Mouse (Mus musculus): ENCODE results near the gene Pcolce2.

The Pcolce2 gene

DNA sequence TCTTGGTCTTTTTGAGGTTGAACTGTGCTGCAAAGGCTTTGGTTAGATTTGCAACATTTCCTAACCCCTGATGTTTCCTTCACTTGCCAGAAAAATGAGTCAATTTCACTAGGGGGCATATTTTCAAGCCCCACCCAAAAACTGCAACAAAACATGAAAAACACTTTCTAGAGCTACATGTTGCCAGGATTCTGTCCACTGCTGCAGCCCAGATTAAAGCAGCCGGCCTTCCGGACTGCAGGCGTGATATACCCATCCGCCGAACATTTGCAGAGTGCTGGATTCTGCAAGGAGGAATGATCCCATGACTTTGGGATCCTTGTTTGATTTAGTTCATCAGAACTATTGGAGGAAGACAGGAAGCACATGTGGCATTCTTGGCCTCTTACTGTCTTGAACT lies 17.0 kb downstream of the Pcolce2 start:
- no peak for DNase-seq (ENCODE audit: low read depth, low spot score)

DNA sequence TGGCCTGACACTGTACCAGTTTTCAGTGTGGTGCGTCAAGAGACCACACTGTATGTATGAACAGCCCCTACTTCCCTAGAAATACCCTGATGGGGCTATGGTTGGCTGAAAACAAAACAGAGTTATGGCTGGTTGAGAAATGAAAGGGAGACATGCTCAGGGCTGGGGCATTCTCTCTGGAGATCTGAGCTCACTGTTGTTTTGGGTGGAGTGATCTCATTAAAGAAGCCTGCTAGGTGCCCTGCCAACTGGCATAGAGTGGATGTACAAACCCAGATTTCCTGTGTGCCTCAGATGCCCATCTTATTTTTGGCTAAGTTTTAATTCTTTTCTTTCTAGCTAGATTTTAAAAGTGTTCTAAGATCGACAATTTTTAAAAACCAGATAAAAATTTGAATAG lies 20.5 kb downstream of the Pcolce2 start:
- no peak for DNase-seq (ENCODE audit: low read depth, low spot score)

DNA sequence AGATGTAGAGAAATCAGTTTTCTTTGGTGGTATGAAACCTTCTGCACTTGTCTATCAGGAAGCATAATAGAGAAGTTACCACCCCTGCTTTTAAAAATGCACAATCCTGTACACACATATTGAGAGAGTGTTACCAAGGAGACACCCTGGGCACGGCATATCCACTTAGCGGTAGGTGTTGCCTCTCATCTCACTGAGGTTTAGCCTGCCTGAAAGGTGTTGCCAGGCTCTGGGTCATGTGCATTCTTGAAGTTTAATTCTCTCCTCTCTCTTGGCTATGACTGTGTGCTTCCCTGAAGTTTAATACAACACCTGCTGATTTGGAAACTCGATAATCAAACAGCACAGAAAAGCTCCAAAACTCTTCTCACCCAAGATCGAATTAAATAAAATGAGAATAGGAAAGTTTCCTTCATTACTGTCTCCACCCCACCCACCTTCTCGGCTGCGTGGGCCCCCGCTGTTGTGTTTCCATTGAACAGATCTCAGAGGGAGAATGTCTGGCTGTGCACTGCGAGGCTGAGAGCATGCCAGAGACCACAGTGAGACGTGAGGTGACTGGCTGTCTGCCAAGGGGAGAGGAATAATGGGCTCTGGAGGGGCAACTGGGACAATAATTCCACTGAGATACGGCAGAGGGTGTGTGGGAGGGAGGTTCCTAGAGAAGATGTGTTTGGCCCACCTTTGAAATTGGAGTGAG lies 27.0 kb downstream of the Pcolce2 start:
- DNase-seq (ENCODE audit: low read depth, low spot score), result no peak

DNA sequence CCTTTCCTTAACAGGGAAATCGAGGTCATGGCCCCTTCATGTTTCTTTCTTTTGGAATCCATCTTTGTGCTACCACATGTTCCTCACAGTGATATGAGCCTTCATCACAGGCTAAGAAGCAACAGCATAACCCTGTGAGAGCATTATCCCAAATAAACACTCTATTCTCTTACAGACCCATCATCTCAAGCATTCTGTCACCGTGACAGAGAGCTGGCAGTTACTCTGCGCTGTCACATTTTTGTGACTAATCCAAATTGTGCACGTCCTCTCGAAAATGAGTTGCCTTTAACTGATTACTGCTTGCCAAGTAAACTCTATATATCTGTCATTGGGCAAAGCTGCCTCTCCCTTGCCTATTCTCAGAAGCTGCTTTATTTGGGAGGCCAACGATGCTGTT lies 28.4 kb downstream of the Pcolce2 start:
- DNase-seq (ENCODE audit: low read depth, low spot score), result no peak

DNA sequence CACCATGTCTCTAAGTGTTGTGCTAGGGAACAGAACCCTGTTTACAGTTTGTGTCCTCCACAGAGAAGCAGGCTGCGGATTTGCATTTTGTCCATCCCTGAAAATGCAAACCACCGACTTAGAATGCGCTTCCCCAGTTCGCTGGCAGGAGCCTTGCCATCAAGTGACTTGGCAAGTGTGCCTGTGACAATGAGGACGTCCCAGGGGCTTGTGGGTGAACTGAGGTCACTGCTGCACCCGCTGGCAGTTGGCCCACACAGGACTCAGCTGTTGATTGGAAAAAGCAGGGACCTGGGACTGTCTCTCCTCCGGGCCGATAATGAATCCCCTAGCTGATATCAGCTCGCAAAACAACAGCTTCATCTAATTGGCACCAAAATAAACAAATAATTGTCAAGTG lies 30.4 kb downstream of the Pcolce2 start:
- DNase-seq (ENCODE audit: low read depth, low spot score), result no peak

DNA sequence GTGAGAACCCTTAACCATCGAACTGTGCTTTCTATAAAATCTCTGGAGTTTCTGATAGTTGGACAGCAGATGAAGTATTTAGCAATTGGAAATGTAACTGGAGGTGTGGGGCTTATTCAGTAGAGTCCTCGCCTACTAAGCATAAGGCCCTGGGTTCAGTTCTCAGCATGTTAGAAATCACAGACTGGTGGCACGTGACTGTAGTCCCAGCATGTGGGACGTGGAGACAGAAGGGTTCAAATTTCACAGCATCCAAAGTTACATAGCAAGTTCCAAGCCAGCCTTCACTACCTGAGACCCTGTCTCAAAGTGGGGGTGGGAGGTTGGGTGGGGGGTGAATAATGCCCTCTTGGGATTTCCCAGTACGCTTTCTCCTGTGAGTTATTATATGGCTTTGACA lies 30.9 kb downstream of the Pcolce2 start:
- no peak for DNase-seq (ENCODE audit: low read depth, low spot score)

DNA sequence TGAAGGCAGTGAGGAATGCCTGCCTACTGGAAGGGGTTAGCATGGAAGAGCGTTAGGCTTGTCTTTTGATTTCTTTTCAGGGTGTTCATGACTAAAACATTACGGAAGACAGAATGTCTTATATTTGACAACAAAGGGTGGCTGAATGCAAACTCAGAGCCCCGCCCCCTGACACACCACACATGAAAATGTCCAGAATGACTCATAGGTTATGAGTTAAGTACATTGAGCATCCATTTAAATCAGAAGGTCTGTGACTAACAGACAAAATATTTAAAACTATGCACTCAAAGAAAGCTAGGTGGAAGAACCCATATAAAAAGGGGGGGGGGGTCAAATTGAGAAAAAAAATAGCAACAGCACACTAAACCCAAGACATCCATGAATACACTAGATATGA lies 34.9 kb downstream of the Pcolce2 start:
- no peak for DNase-seq (ENCODE audit: low read depth, low spot score)

DNA sequence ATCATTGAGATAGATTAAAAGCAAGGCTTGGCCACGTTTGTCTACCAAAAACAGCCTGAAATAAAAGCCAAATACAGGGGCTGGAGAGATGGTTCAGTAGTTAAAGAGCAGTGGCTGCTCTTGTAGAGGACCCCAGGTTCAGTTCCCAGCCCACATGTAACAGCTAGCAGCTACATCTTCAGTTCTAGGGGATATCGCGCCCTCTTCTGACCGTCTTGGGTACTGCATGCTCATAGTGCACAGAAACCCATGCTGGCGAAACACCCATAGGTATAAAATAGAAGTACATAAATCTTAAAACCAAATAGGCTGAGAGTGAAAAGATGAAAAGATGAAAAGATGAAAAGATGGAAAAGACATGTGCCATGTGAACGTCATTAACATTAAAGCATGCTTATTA lies 35.4 kb downstream of the Pcolce2 start:
- peak; percentile 48 for DNase-seq (ENCODE audit: low read depth, low spot score)

DNA sequence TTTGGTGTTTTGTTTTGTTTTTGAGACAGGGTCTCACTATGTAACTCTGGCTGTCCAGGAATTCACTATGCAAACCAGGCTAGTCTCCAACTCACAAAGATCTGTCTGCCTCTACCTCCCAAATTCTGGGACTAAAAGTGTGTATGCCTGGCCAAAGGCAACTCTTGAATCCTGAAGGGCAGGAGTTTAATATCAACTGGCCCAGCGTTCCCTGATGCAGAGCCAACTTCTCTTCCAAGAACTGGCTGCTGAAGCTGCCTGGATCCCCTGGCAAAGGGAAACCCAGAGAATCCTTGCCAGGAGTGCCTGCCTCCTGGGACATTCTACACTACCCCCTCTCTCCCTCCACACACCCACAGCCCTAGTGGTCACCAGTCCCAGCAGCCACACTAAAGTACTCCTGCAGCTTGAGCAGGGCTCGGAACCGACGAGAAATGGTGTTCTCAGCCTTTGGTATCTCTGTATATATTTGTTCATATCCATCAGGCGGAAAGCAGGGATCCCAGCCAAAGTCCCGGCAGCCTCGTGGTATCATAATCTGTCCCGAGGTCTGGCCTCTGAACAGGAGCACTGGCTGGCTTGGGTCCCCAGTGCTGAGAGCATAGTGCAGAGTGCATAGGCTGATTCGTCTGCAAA lies 37.8 kb downstream of the Pcolce2 start:
- DNase-seq (ENCODE audit: low read depth, low spot score), result no peak

DNA sequence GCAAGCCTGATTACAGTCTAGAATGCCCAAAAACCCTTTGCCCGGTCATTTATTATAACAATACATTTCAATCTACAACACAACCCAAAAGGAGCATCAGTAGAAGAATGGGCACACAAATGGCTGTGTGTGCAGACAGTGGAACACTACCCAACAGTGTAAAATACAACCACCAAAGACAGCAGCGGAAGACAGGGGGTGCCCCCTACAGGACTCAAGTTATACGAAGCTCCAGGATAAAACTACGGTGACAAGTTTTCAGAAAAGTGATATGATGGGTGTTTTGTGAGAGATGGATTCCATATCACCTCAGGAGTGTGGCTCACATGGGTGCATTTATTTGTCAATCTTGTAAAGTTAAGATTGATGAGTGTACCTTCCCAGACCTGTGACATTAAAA lies 38.6 kb downstream of the Pcolce2 start:
- DNase-seq (ENCODE audit: low read depth, low spot score), result no peak

DNA sequence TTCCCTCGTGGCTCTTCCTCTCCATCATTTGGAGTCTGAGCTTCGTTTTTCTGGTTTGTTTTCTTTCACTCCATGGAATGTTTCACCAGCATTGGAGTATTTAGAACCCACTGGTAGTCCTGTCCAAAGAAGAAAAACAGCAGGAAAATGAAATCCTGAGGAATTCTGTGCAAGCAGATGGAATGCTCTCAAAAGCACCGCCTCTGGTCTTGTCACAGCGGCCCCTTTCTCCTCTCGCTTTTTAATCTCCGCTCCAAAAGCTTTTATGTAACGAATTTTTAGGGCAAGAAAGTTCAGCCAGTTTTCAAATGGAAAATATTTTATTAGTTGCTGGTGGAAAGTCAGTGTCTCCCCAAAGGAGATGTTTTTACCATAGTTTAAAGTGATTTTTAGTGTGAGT lies 42.6 kb downstream of the Pcolce2 start:
- DNase-seq (ENCODE audit: low read depth, low spot score), result no peak

DNA sequence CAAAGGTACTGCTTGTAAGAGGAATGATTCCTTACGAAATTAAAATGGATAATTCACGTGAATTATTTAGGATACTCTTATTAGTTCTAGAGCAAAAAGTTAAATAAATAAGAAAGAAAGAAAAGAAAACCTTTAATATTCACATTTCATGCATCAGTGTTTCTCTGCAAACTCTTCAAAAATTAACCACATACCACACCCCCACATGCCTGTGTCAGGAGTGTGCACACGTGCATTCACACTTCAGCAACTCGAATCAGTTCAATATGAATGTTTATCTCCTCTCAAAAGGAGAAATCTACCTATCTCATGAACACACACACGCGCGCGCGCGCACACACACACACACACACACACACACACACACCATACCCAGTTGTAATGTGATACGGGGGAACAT lies 43.3 kb downstream of the Pcolce2 start:
- no peak for DNase-seq (ENCODE audit: low read depth, low spot score)

DNA sequence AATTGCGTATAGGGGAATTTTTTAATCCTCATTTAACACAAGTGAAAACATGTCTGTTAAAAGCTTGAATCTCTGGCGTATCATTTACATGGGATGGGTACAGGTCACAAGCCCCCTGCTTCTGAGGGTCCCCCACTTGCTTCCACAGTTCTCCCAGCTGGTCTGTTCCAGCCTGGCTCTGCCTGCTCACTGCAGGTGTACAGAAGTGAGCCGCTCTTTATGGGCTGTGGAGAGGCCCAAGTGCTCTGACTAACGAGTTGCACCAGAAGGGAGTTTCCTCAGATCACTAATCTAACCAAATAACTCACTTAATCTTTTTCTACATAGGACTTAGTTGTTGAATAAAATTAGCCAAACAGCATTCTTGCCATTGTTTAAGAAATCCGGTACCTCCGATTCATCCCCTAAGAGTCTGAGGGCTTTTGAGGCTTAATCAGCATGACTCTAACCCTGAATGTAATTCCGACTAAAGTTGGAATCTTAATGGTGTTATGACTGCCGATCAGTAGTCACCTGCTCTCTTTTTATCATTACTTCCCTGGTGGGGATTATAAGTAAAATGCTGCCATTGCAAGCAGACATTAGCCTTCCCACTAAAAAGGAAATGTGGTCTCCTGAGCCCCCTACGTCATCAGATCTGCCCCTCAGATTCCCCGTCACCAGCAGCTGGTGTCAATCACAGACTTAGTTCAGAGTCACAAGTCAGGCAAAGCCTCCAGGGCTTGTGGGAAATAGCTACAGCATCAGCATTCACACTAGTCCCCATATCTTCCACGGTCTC lies 48.4 kb downstream of the Pcolce2 start:
- DNase-seq (ENCODE audit: low read depth, low spot score), result no peak

DNA sequence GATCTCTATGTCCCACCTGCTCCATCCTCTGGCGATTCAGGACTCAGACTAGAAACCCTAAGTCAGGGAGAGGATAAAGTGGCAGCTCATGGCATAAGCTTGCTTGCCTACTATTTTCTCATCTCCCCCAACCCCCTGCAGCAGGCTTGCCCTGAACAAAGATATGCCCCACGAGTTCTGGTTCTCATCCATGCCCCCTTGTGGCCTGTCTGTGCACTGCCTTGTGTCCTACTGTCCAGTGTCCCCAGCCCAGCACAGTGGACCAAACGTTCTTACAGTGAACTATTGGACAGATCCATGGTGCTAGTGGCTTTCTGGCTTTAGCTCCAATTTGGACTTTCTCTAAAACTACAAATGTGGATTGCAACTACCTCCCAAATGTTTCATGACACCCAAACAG lies 50.7 kb downstream of the Pcolce2 start:
- DNase-seq (ENCODE audit: low read depth, low spot score), result peak; percentile 35

DNA sequence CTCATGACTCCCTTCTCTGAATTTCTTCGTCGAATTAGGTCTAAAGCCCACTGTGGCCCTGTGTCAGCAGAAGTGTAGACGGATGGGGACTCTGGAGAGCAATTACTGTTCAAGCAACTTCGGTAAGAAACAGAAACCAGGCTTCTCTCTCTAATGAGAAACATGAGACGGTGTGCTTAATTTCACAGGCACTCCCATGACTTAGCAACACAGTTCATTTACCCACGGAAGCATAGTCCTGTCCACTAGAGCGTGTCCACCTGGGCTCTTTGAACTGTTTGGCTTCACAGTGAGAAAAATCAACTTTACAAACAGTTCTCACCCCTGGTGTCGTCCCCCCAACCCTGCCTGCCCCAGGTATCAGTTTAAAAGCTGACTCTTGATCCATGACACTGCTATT lies 55.4 kb downstream of the Pcolce2 start:
- no peak for DNase-seq (ENCODE audit: low read depth, low spot score)

DNA sequence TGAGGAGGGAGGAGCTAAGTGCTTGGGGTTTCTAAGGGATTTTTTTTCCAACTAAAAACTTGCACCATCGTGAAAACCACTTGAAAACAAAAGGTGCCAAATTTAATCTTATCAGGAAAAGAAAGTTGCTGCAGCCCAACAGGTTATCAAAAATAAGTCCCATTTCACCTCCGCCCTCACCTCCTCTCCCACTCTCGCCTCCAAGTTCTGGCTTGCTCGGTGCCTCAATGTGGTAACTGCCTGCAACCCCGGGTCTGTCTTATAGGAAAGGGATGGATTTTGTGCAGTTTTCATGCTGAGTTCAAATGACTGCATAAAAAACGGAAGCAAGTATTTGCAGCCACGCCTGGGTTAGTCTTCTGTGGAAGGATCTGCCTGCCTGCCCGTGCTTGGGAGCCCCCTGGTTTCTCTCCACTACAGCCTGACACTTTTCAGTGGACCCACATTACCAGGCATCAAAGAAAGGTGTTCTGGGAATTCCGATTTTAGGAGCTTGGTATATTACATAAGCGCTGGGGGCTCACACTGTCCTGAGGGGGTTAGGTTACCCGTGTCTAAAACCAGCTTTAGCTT lies 56.2 kb downstream of the Pcolce2 start:
- peak; percentile 52 for DNase-seq (ENCODE audit: low read depth, low spot score)

DNA sequence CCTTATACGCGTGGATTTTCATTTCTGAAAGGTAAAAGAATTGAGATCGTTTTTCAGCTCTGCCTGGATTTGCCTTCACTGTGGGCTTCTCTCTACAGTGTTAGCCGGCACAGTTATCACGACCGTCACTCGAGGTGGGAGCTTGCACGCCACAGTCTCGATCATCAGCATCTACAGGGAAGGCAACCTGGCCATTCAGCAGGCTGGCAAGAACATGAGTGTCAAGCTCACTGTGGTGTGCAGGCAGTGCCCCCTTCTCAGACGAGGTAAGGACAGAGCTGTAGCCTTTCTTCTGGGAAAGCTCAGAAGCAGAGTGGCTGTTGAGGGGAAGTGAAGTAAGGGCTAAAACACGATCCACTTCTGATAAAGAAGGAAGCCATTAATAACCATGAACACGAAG lies 57.1 kb downstream of the Pcolce2 start:
- peak; percentile 51 for DNase-seq (ENCODE audit: low read depth, low spot score)

DNA sequence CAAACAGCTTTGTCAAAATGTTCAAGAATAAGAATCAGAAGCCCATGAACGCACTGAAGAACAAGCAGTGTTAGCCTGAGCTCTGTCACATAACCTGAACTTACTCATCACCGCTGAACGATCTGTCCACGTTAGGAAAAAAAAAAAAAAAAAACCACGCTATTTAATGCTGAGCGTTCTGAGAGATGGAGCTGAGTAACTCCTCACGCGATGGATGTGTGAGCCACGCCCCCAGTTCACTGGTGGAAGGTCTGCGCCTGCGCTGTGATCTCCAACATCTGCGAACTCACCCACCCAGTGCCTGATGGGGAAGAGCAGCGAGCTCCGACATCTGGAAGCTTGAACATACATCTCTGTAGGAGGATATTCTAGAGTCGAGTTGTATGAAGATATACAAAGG lies 57.6 kb downstream of the Pcolce2 start:
- DNase-seq (ENCODE audit: low read depth, low spot score), result peak; percentile 88

DNA sequence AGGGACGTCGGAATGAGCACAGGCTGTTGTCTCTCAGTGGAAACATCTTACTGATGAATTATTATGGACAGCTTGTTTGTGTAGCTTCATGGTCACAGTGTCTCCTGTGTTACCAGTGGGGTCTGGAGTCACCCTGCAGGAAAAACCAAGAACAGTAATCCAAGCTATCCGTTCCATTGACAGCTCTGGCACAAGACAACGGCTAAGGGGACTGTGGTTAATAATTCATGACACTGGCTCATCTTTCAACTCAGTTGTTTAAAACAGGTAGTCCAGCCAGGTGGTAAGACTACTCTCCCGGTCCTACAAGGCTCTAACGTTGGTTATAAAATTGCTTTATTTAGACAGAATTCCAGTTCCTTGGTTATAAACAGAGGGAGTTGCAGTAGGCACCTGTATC lies 59.2 kb downstream of the Pcolce2 start:
- DNase-seq (ENCODE audit: low read depth, low spot score), result no peak

DNA sequence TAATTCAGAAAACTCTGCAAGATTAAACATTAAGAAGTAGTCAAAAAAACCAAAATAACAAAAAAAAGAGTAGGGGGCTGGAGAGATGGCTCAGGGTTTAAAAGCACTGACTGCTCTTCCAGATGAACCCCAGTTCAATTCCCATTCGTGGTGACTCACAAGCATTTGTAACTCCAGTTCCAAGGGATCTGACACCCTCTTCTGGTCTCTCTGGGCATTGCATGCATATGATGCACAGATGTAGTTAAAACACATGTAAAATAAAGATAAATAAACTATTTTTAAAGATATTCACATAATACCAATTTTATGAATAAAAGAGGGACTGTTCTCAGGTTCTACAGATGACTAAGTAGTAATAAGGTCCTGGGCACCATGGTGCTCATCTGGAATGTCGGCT lies 60.4 kb downstream of the Pcolce2 start:
- DNase-seq (ENCODE audit: low read depth, low spot score), result peak; percentile 71

DNA sequence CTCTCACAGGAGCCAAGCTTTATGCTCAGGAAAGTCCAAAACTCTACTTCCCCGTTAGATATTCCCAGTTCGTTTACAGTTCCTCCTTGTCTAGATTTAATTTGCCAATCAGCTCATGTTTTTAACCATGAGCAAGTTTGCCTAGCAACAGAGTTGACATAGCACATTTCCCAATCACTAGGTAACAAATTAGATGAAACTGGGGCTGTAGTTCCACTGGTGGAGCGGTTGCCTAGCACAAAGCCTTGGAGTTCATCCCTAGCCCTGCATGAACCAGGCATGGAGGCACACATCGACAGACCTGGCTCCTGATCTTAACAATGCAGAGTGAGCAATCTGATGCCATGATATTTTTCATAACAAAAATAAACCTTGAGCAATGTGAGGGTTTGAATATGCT lies 61.9 kb downstream of the Pcolce2 start:
- no peak for DNase-seq (ENCODE audit: low read depth, low spot score)

DNA sequence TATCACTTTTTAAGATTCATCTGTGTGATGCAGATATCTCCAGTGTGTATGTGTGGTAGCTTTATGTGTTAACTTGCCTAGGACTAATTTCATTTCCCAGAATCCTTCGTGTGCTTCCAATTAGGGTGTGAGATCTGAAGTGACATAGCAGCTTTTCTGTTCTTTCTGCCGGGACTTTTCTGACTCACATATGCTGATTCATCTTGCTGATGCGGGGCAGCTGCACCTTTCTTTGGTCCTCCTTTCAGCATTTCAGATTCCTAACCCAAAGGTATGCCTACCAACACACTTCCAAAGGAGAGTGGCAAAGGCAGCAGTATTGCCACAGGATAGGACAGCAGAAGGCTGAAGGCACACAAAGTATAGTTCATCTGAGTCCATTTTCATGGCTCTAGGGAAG lies 66.7 kb downstream of the Pcolce2 start:
- DNase-seq (ENCODE audit: low read depth, low spot score), result no peak

DNA sequence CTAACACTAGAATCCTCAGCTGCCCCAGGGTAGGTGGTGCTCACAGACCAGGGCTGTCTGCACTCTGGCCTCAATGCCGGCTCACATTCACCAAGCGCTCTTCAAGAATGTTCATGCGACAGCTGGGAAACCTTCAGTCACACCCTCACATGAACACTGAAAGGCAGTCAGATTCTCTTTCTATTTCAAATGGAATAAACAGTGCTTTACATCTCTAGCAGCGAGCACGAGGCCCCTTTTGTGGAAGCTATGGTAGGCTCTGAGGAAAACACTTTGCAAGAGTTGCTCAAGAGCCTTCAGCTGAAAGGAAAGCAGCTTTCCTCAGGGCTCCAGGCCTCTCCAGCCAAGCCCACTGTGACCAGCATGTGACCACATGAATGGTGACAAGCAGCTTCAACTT lies 68.0 kb downstream of the Pcolce2 start:
- DNase-seq (ENCODE audit: low read depth, low spot score), result no peak

All from A20 (cell line).